Mouse (Mus musculus) megakaryocyte progenitor cell, adult 5-6 weeks (primary cell): ENCODE data around the gene Mmp11. TPM values are rescaled to one million over a fixed set of nuclear protein-coding genes. Genes with fewer than 3 reads are reported as not detected.

ENCODE experiments used
- ATAC-seq: replicated peaks from 2 replicates; pipeline ENCODE4 v1.8.0; 2016; ENCODE audit warnings: mild to moderate bottlenecking, moderate TSS enrichment, inconsistent platforms; ENCODE audit not compliant: poor library complexity
- total RNA-seq, 2 experiments: library from RNA; stranded (forward) in 1 of 2; stranded (reverse) in 1 of 2; fragments of 157-497, 149-512 nt in 1 of 2; fragments of 200-1000 nt in 1 of 2; gene quantifications; 2 replicates each; pipeline versions ENCODE4 v1.2.3 to v1.2.4; 2015 to 2017

Gene Mmp11
- total RNA-seq (2015) (0.57 TPM in 1 of 2 replicates, not detected in the other), total RNA-seq (2017) (10.1 TPM in 1 of 2 replicates, not detected in the other)

DNA sequence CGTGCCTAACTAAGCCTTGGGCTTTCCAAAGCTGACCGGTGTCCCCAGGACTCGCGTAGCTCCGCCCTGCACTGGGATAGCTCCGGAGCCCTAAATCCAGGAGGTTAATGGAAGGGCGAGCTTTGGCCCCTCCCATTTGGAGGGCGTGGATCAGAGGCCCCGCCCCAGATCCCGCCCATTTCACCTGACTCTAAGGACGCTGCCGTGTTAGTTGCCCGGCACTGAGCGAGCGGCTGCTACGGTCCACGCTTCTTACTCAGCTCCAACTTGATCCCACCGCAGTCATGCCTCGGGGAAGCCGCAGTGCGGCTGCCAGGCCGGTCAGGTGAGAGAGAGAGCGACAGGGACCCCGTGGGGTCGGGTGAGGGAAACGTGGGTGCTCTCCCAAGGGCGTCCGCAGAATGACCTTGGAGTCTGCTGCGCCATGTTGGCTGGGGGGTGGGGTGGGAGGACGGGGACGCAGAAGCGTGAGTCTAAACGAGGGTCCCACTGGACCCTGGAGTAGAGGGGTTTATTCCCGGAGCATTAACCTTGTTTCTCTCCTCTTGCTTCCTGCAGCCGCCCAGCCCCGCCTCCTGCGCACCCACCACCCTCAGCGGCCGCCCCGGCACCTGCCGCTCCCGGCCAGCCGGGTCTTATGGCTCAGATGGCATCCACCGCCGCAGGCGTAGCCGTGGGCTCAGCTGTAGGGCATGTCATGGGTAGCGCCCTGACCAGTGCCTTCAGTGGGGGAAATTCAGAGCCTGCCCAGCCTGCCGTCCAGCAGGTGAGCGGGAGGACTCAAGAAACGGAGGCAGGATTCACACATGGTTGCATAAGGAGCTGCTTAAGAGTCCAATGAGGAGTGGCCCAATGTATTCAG is at the start of gene Mmp11:
Mmp11 (minus strand) TSS at position 817 of the 862 bp plus-strand sequence.
- ATAC-seq, result peak; percentile 80

- ATAC-seq, result no peak
Observed at GRCm38 (mm10) chr10:75979432-75979831, 43.1 kb upstream of the Mmp11 start.

DNA sequence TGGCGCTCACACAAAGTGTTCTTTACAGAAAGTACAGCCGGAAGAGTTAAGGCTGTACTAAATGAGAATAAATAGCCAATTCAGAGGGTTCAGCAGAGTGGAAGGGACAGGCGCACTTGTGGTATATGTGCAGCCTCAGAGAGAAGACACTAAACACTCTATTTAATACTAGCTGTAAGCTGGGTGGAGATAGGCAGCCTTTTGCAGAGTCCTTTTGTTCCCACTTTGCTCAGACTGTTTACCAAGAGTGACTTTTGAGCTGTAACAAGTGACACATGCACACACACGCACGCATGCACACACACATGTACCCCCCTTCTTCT is 42.5 kb upstream of the Mmp11 start:
- no peak for ATAC-seq

DNA sequence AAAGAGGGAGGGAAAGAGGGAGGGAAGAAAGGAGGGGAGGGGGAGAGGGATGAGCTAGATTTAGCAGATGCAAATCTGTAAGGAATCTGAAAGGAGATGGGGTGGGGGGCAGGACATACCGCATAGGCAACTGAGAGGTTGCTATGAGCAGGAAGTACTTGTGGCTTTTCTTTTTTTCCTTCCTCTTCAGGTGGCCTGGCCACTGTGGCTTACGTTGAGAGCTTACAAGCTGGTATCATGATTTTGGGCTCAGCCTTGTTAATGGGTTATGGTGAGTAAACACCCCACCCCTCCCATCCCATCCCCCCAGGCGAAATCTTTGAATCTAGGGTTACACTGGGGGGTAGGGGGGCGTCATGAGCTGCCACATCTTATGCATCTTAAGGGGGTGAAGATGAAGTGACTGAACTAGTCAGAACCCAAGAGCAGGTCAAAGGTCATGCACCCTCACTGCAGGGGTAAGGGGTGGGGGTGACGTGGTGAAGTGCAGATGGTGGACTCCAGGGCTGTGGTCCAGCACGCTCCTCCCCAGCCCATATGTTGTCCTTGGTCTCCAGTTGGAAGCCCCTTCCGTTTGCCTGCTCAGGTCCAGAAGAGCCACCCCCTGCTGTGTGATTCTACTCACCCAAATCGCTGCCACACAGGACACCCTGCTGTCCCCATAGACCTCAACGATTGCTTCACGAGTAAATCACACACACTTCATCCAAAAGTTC is 42.0 kb upstream of the Mmp11 start:
- peak; percentile 63 for ATAC-seq

DNA sequence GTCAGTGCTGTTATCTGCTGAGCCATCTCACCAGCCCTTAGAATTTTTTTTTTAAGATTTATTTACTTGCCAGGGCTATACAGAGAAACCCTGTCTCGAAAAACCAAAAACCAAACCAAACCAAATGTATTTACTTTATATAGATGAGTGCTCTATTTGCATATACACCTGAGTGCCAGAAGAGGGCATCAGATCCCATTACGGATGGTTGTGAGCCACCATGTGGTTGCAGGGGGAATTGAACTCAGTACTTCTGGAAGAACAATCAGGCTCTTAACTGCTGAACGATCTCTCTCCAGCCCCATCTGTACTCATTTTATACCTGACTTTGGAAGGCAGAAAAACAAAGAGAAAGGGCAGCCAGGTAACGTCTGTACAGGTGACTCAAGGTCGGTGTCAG is 38.9 kb upstream of the Mmp11 start:
- peak; percentile 55; the same call in 1 of the 2 replicates for ATAC-seq

DNA sequence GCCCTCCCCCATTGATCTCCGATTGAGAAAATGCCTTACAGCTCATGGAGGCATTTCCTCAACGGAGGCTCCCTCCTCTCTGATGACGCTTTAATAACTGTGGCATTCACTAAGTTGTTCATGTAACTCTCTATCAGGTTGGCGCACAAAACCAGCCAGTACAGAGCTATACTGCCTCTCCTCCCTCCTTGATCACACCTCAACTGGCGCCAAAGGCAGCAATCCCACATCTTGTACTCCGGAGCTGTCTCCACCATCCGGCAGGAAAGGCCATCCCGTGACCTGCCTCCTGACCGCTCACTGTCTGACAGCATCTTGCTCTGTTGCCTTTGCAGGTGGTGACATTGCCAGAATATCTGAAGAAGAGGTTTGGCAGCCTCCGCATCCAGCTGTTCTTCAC is 37.5 kb upstream of the Mmp11 start:
- no peak for ATAC-seq

GRCm38 (mm10) chr10:75954381-75954811 is 18.1 kb upstream of the Mmp11 start, which contains the start of gene Gm5134:
Gene Gm5134 (plus strand): TSS chr10:75954514.
- ATAC-seq, result peak; percentile 62

DNA sequence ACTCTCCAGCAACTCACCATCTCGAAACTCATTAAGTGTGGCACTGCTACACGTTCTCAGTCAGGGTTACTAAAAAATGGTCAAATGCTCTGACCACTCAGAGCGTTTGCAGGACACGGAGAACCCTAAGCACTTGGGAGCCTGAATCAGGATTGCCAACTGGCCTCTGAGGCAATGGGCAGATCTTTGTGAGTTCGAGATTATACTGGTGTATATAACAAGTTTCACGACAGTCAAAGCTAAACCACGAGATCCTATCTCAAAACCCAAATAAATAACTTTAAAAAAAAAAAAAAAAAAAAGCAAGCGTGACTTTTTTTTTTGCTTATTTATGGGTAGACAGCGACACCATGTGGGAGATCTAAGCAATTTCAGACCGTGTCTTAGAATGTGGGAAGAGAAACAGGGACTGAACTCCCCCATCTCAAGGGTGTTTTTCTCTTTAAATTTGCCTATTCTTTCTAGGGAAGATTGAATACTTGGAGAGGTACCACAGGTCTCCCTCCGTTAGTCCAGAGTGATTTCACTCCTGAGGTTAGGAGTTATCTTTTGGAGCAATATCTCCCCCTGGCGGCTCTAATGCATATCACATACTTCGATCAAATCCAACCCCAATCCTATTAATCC is 15.2 kb upstream of the Mmp11 start:
- peak; percentile 54 for ATAC-seq

DNA sequence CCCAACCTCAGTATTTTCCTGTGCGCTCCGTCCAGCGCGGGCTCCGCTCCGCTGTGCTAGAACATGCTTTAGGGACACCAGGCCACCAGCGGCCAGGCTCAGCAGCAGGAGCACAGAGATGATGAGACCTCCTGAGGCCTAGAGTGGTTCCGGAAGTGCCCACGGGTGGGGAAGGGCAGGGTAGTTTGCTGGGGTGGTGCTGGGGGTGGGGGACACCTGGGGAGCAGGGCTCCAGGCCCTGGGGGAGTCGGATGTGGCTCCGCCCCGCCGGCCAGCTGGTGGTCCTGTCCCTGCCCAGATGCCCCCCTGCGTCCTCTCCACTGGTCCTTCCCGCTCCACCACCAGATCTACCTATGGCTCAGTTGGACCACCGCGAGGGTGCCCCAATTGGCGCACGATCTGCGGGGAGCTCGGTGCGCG is 14.5 kb upstream of the Mmp11 start:
- ATAC-seq, result no peak

DNA sequence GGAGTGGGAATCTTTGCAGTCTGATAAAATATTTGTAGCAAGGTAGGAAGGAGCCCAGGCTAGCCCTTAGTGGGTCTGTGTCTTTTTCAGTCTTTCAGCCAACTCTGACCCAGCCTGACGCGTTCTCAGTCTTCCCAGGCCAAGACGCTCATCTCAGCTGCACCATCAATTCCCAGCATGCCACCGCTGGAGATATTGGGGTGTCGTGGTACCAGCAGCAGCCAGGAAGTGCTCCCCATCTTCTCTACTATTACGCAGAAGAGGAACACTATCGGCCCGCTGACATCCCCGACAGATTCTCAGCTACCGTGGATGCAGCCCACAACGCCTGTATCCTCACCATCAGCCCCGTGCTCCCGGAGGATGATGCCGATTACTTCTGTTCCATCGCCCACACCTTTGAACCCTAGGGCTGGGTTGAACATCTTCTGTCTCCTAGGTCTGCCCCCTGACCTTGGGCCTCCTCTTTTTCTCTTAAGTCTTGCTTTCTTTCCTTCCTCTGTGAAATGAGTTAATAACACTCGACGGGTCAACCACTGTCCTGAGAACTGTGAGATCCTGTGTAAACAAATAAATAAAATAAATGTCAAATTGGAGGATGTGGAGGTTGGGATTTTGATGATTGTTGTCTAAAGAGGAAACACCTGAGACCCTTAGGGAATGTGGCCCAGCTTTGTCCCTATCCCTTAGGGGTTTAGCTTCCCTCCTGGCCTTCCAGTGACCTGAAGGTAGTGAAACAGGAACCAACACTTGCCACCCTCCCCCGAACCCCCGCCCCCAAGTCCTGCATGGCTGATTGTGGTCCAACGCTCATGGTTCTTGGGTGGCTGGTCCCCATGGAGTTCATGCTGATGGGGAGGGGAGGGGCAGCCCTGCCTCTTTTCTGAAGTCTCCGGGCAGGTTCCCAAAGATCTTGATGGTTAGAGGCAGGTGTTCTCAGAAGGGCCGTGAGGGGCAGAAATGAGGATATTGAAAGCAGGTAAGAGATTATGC is 13.1 kb upstream of the Mmp11 start:
- ATAC-seq, result 0 out of 2 replicates have a peak, but pooled peaks have one; percentile 16

- ATAC-seq, result no peak
Observed at GRCm38 (mm10) chr10:75948079-75948478, 11.8 kb upstream of the Mmp11 start.

DNA sequence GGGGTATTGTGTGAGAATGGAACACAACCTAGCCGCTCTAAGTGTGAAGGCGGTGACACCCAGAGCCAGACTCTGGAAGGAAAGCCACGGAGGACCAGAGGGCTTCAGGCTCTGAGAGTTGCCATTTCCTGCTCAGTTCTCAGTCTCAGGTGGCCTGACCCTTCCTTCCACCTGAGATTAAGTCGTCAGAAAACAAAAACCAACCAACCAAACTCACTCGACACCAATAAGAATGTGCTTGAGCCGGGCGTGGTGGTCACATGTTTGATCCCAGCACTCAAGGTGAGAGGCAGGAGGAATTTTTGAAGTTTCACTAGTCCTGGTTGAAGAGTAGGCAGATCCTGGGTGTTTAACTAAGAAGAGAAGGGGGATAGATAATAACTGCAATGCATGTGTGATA is 9.6 kb upstream of the Mmp11 start:
- ATAC-seq, result no peak

DNA sequence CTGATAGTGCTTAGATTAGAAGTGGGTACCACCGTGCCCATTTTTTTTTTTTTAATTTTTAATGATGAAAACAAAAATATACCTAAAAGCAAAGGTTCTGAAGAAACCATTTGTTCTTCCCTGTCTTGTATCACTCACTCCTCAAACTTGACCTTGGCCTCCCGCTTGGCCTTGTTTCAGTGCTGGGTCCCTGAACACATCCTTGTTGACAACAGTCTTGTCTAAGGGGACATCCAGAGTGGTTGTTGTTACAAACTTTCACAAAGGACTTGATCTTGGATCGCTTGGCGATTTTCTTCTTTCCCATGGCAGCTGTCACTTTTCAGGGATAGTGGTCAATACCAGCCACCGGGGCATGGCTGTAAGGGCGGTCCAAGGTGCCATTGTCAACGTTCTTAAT is 8.9 kb upstream of the Mmp11 start:
- no peak for ATAC-seq

- ATAC-seq, result no peak
Observed at GRCm38 (mm10) chr10:75944066-75944772, 7.9 kb upstream of the Mmp11 start.

DNA sequence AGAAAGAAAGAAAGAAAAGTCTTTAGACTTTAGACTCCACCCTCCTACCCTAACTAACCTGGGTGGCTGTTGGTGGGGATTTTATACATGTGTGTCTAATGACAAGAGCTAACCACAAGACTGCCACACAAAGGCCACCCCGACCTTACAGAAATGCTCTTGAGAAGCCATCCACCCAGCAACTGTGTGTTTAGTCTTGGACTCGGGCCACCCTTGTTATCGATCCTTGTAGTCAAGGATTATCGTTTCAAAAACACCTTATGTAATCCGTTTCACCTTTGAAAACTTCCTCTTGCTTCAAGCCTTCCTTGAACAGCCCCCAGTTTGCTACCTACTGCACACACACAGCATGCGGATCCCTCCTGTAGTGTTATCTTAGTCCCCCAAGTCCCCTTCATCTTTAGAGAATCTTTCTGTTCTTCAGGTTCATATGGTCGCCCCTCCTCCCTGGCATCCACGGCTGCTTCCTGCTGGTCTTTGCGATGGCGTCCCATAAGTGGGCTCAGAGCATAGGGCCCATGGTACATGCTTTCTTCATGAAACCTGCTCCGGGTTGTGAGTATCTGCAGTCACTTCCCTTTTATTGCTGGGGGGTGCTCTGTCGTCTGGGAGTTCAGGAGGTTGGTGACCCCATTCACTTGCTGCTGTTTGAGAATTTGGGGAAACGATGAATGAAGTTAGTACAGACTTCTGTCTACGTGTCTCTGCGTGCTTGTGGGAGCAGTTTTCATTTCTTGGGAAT is 6.6 kb upstream of the Mmp11 start, which contains the start of gene Vpreb3:
Vpreb3 (plus strand) TSS at position 322 of the 742 bp plus-strand sequence.
- ATAC-seq, result peak; percentile 46

DNA sequence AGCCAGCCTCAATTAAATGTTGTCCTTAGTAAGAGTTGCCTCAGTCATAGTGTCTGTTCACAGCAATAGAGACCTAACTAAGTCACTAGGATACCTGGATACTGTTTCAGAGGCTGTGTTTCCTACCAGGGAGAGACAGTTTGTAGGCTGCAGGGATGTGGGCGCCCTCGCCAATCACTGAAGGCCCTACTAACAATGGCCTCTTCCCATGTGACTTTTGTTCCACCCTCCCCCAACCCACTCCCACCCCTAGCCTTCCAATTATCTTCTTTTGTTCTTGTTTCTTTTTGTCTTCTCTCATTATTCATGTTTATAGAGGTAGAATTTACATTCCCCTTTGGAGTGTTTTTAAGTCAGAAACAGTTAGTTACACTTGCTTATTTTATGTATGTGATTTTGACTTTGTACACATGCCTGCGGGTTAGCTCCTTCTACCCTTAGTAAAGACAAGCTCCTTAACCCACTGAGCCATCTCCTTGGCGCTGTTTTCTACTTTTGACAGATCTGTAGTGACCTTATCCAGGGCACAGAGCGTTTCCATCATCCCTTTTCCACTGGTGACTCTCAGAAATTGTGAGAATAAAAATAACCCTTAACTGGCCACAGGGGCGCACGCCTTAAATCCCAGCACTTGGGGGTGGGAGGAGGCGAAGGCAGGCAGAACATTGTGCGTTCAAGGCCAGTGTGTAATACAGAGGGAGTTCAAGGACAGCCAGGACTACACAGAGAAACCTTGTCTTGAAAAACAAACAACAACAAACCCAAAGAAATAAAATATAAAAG is 4.9 kb upstream of the Mmp11 start:
- no peak for ATAC-seq

DNA sequence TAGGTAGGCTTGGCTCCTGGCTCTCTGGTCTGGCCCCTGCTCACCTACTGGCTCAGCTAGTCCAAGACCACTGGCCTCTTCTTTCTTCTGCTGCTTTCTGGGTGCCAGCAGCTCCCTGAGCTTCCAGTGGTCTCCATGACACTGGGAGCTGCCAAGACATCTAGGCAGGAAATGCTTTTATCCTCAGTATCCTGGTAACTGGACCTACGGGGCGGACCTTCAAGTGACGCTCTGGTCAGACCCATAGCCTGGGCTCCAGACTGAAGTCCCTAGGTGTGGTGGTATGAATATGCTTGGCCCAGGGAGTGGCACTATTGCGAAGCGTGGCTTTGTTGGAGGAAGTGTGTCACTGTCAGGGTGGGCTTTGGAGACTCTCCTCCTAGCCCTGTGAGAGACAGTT is 4.2 kb upstream of the Mmp11 start, which contains the start of gene Gm867:
Gm867 (minus strand) TSS at position 153 of the 400 bp plus-strand sequence.
- ATAC-seq, result no peak
